Comparison of ENCODE assay signal across 19 mouse cellular contexts in the genomic region with DNA sequence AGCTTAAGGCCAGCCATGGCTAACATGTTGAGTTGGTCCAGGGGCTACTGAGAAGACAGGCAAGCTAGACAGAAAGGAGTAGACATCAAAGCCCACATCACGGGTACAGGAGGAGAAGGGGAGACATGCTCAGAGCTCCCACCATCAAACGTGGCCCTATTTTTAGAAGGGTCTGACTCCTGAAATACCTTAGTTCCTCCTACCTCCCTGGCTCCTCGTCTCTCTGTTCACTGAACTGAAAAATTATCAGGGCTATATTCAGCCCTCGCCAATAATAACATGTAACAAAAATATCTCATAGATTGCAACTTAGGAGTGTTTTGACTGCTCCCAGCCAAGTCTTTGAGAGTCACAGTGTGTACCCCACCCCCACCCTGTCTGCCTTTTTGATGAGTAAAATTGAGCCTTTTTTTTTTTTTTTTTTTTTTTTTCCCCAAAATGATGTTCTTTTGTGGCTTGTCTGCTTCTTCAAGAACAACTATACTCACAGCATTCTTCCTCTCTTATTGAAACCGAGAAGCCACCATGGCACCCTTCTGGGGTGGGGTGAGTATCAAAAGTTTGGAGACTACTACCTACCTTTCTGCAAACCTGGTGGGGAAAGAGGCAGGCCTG.
A peak's percentile ranks its signal among the peaks of the same experiment; 100 is the strongest.
DNase-seq lines count a peak whose midpoint lies in the region; ATAC-seq and TF ChIP-seq lines count a peak whose summit lies in the region.
"Had no signal": no experiment of that assay in that cellular context is flagged by ENCODE, and none has a peak within 500 bp of the region (broad histone marks: within the 10 kb centered on the region; RNA-seq: fewer than 3 reads in every experiment).

No protein-coding gene starts in this region.

- peaks cover 17% of the 10 kb centered on the region for H3K4me1 ChIP-seq in thymus, adult 2 months (replicated peaks; ENCODE audit: control insufficient read depth, insufficient read depth, low read length)
- peaks cover 55% of the 10 kb centered on the region for H3K4me1 ChIP-seq in heart, embryonic 13.5 days
- H3K4me1 ChIP-seq in kidney, adult 2 months (ENCODE audit: control insufficient read depth, insufficient read depth, low read length) = peaks cover 5% of the 10 kb centered on the region

- ATAC-seq in heart, embryonic 13.5 days (ENCODE audit: extremely low read depth, insufficient number of reproducible peaks, low FRiP score, low TSS enrichment) = no peak
- ATAC-seq: forebrain, embryonic 14.5 days had no signal

- no peak overlapping the region for H3K9ac ChIP-seq in heart, embryonic 13.5 days
- H3K9ac ChIP-seq: embryonic facial prominence, embryonic 13.5 days; limb, embryonic 13.5 days; liver, embryonic 14.5 days; lung, embryonic 15.5 days had no signal

- no peak for TF ChIP-seq POLR2A in thymus, adult 2 months (IDR thresholded peaks at IDR 0.05; ENCODE audit: control insufficient read depth, extremely low read depth, insufficient read depth, low read length, poor library complexity)
- TF ChIP-seq POLR2A in kidney, adult 2 months (IDR thresholded peaks at IDR 0.05; ENCODE audit: low read depth, low read length) = no peak

- DNase-seq in thymus, adult 2 months = no peak
- DNase-seq in thymus, postnatal 36 days = no peak
- peak; percentile 7 for DNase-seq in Muller cell, postnatal 12 days (ENCODE audit: inconsistent ontology term)
- peak; percentile 67 for DNase-seq in naive thymus-derived CD4-positive, alpha-beta T cell, adult 2 months (ENCODE audit: low read depth)
- no peak for DNase-seq in urinary bladder, postnatal 10 days (ENCODE audit: low spot score)
- no peak for DNase-seq in left cerebral cortex, postnatal 10 days (ENCODE audit: extremely low spot score in 1 of 2, low spot score in 2 of 2)
- no peak for DNase-seq in kidney, adult 2 months
- DNase-seq: adrenal gland, adult 2 months; cerebellum, adult 9-11 months; lung, postnatal 4 days; retina, postnatal 1 day; thymus, postnatal 4 days had no signal

- H3K36me3 ChIP-seq in thymus, adult 2 months (ENCODE audit: control insufficient read depth, insufficient read depth, low read length) = no peaks in the 10 kb centered on the region
- H3K36me3 ChIP-seq in heart, embryonic 13.5 days = no peaks in the 10 kb centered on the region
- no peaks in the 10 kb centered on the region for H3K36me3 ChIP-seq in kidney, adult 2 months (ENCODE audit: control insufficient read depth, insufficient read depth, low read length)
- H3K36me3 ChIP-seq: embryonic facial prominence, embryonic 13.5 days; limb, embryonic 13.5 days; lung, embryonic 15.5 days; midbrain, embryonic 10.5 days had no signal

- WGBS in thymus, adult 2 months = 26% methylated on average over 5 of the region's 5 CpGs
- 29% methylated on average over 5 of the region's 5 CpGs for WGBS in heart, embryonic 13.5 days
- WGBS in kidney, adult 2 months = 64% methylated on average over 5 of the region's 5 CpGs

- no peak overlapping the region for H3K4me2 ChIP-seq in heart, embryonic 13.5 days
- H3K4me2 ChIP-seq: embryonic facial prominence, embryonic 13.5 days; limb, embryonic 13.5 days; lung, embryonic 15.5 days had no signal

- H3K27me3 ChIP-seq in thymus, adult 2 months (ENCODE audit: control insufficient read depth, insufficient read depth, low read length) = no peaks in the 10 kb centered on the region
- H3K27me3 ChIP-seq in heart, embryonic 13.5 days (replicated peaks) = no peaks in the 10 kb centered on the region
- no peaks in the 10 kb centered on the region for H3K27me3 ChIP-seq in kidney, adult 2 months (replicated peaks; ENCODE audit: control insufficient read depth, insufficient read depth, low read length)
- H3K27me3 ChIP-seq: lung, embryonic 15.5 days had no signal

- no peak for TF ChIP-seq CTCF in thymus, adult 2 months (IDR thresholded peaks at IDR 0.05; ENCODE audit: borderline replicate concordance, control insufficient read depth, extremely low read depth, insufficient read depth, low read length, poor library complexity)
- TF ChIP-seq CTCF in kidney, adult 2 months (conservative IDR thresholded peaks at IDR 0.05; ENCODE audit: insufficient read depth, insufficient read length, low read depth, low read length) = no peak

- intact Hi-C loops in left cerebral cortex, postnatal 10 days (cut with DNase I) = loop anchor here (10.0 kb wide), 2 partner anchors 430 to 520 kb away; no protein-coding TSS in a partner anchor

- no peaks in the 10 kb centered on the region for H3K9me3 ChIP-seq in heart, embryonic 13.5 days
- H3K9me3 ChIP-seq: embryonic facial prominence, embryonic 13.5 days; limb, embryonic 13.5 days; lung, embryonic 15.5 days; midbrain, embryonic 10.5 days had no signal

- H3K27ac ChIP-seq in thymus, adult 2 months (ENCODE audit: control insufficient read depth, insufficient read depth, low read length) = 0 out of 2 replicates have a peak overlapping the region, but pooled peaks have one; percentile 21
- peak overlapping the region; percentile 76 for H3K27ac ChIP-seq in heart, embryonic 13.5 days (replicated peaks)
- no peak overlapping the region for H3K27ac ChIP-seq in kidney, adult 2 months (ENCODE audit: insufficient read depth, low read depth, low read length)
- H3K27ac ChIP-seq: embryonic facial prominence, embryonic 13.5 days; limb, embryonic 13.5 days; liver, embryonic 14.5 days; lung, embryonic 15.5 days; midbrain, embryonic 10.5 days had no signal

- no peak overlapping the region for H3K4me3 ChIP-seq in thymus, adult 2 months (ENCODE audit: control insufficient read depth, insufficient read depth, low read length)
- H3K4me3 ChIP-seq in heart, embryonic 13.5 days = no peak overlapping the region
- no peak overlapping the region for H3K4me3 ChIP-seq in kidney, adult 2 months (ENCODE audit: insufficient read depth, low read depth, low read length)
- H3K4me3 ChIP-seq: embryonic facial prominence, embryonic 13.5 days; limb, embryonic 13.5 days; lung, embryonic 15.5 days; midbrain, embryonic 10.5 days had no signal

Comparison
In these comparisons a context has a peak if more than half of its experiments do, and no peak if none do; other contexts are left out.
1. DNase-seq: peak in Muller cell, postnatal 12 days (single experiment) and naive thymus-derived CD4-positive, alpha-beta T cell, adult 2 months (single experiment); none in thymus, adult 2 months (single experiment), thymus, postnatal 36 days (0 of 2), urinary bladder, postnatal 10 days (single experiment), left cerebral cortex, postnatal 10 days (0 of 2) and kidney, adult 2 months (single experiment).